Mouse (Mus musculus) CD4-positive naive resting alpha-beta T cell, adult 57 days (primary cell): ENCODE data around the gene Snn. TPM values are rescaled to one million over a fixed set of nuclear protein-coding genes. Genes with fewer than 3 reads are reported as not detected.

Experiments
- total RNA-seq: library from RNA; stranded (reverse); gene quantifications from one replicate; pipeline ENCODE4 v1.2.4, GENCODE M21; 2023

The Snn gene
- 17.0 TPM for total RNA-seq

DNA sequence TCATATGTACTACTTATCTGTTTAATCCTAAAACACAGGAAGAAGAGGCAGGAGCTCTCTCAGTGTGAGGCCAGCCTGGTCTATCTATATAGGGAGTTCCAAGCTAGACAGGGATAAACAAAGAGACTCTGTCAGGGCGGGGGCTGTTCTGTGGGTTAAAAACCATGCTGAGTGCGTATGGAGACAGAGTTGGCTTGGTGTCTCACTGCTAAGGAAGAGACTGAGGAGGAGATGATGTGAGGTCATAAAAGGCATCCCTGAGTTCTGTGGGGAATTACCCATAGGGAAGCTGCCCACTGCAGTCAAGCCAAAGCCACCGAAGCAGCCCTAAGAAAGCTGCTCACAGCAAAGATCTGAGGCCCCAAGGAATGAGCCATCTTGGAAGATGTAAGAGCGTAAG, at the start of gene Snn:
Gene Snn, plus strand, starts transcription at position 301 of the 400 bp plus-strand sequence.

DNA sequence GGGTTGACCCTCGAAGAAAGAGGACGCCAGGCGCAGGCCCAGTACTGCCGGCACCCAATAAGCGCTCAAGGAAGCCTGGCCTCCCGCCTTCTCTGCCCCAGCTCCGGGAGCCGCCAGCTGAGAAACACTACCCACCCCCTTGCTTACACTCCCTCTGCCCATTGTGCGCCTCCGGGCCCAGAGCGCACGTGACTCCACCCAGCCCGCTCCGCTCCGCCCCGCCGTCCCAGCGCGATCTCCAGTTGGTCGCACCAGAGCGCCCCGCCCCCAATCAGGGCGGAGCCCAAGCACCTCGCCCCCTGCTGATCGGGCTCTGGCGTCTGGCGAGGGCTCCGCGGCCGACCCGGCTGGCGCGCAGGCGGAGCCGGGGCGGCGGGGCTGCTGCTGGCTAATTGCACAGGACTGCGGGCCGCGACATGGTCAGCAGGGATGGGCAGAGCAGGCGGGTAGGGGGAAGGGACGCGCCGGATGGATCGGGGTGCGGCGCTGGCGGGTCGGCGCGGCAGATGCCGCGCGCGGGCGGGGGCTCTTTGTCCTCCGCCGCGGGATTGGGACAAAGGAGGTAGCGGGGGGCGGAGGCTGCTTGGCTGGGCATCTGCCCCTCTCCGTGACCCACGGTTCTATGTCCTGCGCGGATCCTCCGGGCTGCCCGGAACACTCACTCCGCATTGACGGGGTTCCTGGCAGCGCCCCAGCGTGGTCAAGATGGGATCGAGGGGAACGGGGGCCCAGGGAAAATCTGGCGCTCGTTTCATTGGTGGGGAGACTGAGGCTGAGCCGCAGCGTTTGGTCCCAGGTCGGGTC, 5.5 kb downstream of the Snn start, which contains the start of gene Litaf:
Gene Litaf, minus strand, starts transcription at position 129 of the 804 bp plus-strand sequence.

Other genes with a start within 250 kb of the Snn start
- not detected for gene Gm11172, start 248.0 kb upstream of the Snn start, total RNA-seq
- 4.6 TPM for gene Rmi2, start 225.9 kb upstream of the Snn start, total RNA-seq
- 13.4 TPM for gene Litaf, start 5.2 kb downstream of the Snn start, total RNA-seq
- 51.0 TPM for gene Txndc11, start 73.7 kb downstream of the Snn start, total RNA-seq
- gene Zc3h7a, start 115.4 kb downstream of the Snn start, total RNA-seq: 316 TPM
- gene Rsl1d1, start 142.4 kb downstream of the Snn start, total RNA-seq: 125 TPM
- gene Gspt1, start 193.4 kb downstream of the Snn start, total RNA-seq: 88.9 TPM